Mouse (Mus musculus): ENCODE results near the gene Tmem177. TPM values are rescaled to one million over a fixed set of nuclear protein-coding genes. Genes with fewer than 3 reads are reported as not detected.

Gene Tmem177
- polyA plus RNA-seq, 1 experiment from 2014 or later = 6.0 TPM

- H3K36me3 ChIP-seq = 0 out of 2 replicates have a peak, but pooled peaks cover 7% of the 10 kb centered on the region
- ATAC-seq (ENCODE audit: insufficient read depth, low FRiP score, low read depth) = no peak
- 56% methylated on average over 2 of the region's 2 CpGs for WGBS
- no peak overlapping the region for H3K4me3 ChIP-seq (replicated peaks)
- H3K27ac ChIP-seq = no peak overlapping the region
- no peaks in the 10 kb centered on the region for H3K4me1 ChIP-seq
- no peaks in the 10 kb centered on the region for H3K27me3 ChIP-seq (replicated peaks)
- H3K9me3 ChIP-seq = no peaks in the 10 kb centered on the region
- H3K4me2 ChIP-seq = no peak overlapping the region
- no peak overlapping the region for H3K9ac ChIP-seq
Observed at GRCm38 (mm10) chr1:119907206-119907748, 5.7 kb downstream of the Tmem177 start.

- Histone ChIP-seq H3K36me3 (no peaks in the 10 kb centered on the region), H3K27ac (no peak overlapping the region), H3K9me3 (no peaks in the 10 kb centered on the region), H3K27me3 (replicated peaks) (no peaks in the 10 kb centered on the region), H3K4me1 (peaks cover 3% of the 10 kb centered on the region; the same call in 1 of the 2 replicates), H3K4me2 (no peak overlapping the region), H3K4me3 (replicated peaks) (no peak overlapping the region), H3K9ac (no peak overlapping the region)
- 66% methylated on average over 6 of the region's 6 CpGs for WGBS
- ATAC-seq (ENCODE audit: insufficient read depth, low FRiP score, low read depth) = no peak
Observed at GRCm38 (mm10) chr1:119903231-119903620, 9.8 kb downstream of the Tmem177 start.

GRCm38 (mm10) chr1:119902551-119903230 is 10.3 kb downstream of the Tmem177 start:
- Histone ChIP-seq H3K36me3 (no peaks in the 10 kb centered on the region), H3K27ac (no peak overlapping the region), H3K4me3 (replicated peaks) (no peak overlapping the region), H3K4me1 (peaks cover 3% of the 10 kb centered on the region; the same call in 1 of the 2 replicates), H3K9me3 (no peaks in the 10 kb centered on the region), H3K4me2 (no peak overlapping the region), H3K9ac (no peak overlapping the region), H3K27me3 (replicated peaks) (no peaks in the 10 kb centered on the region)
- no peak for ATAC-seq (ENCODE audit: insufficient read depth, low FRiP score, low read depth)
- WGBS = 63% methylated on average over 8 of the region's 8 CpGs

- no peak overlapping the region for H3K4me3 ChIP-seq (replicated peaks)
- ATAC-seq (ENCODE audit: insufficient read depth, low FRiP score, low read depth) = peak; percentile 61; the same call in 1 of the 2 replicates
- H3K9ac ChIP-seq = no peak overlapping the region
- no peaks in the 10 kb centered on the region for H3K27me3 ChIP-seq (replicated peaks)
- H3K9me3 ChIP-seq = no peaks in the 10 kb centered on the region
- 72% methylated on average over 11 of the region's 11 CpGs for WGBS
- H3K27ac ChIP-seq = no peak overlapping the region
- H3K4me1 ChIP-seq = peaks cover 3% of the 10 kb centered on the region; the same call in 1 of the 2 replicates
- no peak overlapping the region for H3K4me2 ChIP-seq
- H3K36me3 ChIP-seq = no peaks in the 10 kb centered on the region
Observed at GRCm38 (mm10) chr1:119899195-119900123, 13.5 kb downstream of the Tmem177 start.

- no peak overlapping the region for H3K27ac ChIP-seq
- H3K36me3 ChIP-seq = no peaks in the 10 kb centered on the region
- ATAC-seq (ENCODE audit: insufficient read depth, low FRiP score, low read depth) = no peak; the same call in 1 of the 2 replicates
- no peaks in the 10 kb centered on the region for H3K9me3 ChIP-seq
- peaks cover 3% of the 10 kb centered on the region; the same call in 1 of the 2 replicates for H3K4me1 ChIP-seq
- no peaks in the 10 kb centered on the region for H3K27me3 ChIP-seq (replicated peaks)
- no peak overlapping the region for H3K9ac ChIP-seq
- no peak overlapping the region for H3K4me2 ChIP-seq
- WGBS = 36% methylated on average over 6 of the region's 6 CpGs
- H3K4me3 ChIP-seq (replicated peaks) = no peak overlapping the region
Observed at GRCm38 (mm10) chr1:119894936-119895335, 18.1 kb downstream of the Tmem177 start.

- H3K36me3 ChIP-seq = no peaks in the 10 kb centered on the region
- no peak for ATAC-seq (ENCODE audit: insufficient read depth, low FRiP score, low read depth)
- WGBS = 76% methylated on average over 3 of the region's 3 CpGs
- H3K9ac ChIP-seq = no peak overlapping the region
- H3K27ac ChIP-seq = no peak overlapping the region
- H3K4me3 ChIP-seq (replicated peaks) = no peak overlapping the region
- no peak overlapping the region for H3K4me2 ChIP-seq
- H3K4me1 ChIP-seq = no peaks in the 10 kb centered on the region
- no peaks in the 10 kb centered on the region for H3K9me3 ChIP-seq
- H3K27me3 ChIP-seq (replicated peaks) = no peaks in the 10 kb centered on the region
Observed at GRCm38 (mm10) chr1:119893600-119893999, 19.4 kb downstream of the Tmem177 start.

- Histone ChIP-seq H3K36me3 (no peaks in the 10 kb centered on the region), H3K27ac (no peak overlapping the region), H3K4me1 (no peaks in the 10 kb centered on the region), H3K9ac (no peak overlapping the region), H3K4me2 (no peak overlapping the region), H3K27me3 (replicated peaks) (no peaks in the 10 kb centered on the region), H3K4me3 (replicated peaks) (no peak overlapping the region), H3K9me3 (no peaks in the 10 kb centered on the region)
- WGBS = 63% methylated on average over 6 of the region's 6 CpGs
- ATAC-seq (ENCODE audit: insufficient read depth, low FRiP score, low read depth) = no peak
Observed at GRCm38 (mm10) chr1:119892933-119893332, 20.1 kb downstream of the Tmem177 start.

GRCm38 (mm10) chr1:119891865-119892264 is 21.1 kb downstream of the Tmem177 start:
- no peak for ATAC-seq (ENCODE audit: insufficient read depth, low FRiP score, low read depth)

GRCm38 (mm10) chr1:119891149-119891548 is 21.9 kb downstream of the Tmem177 start:
- H3K9me3 ChIP-seq = no peaks in the 10 kb centered on the region
- WGBS = 81% methylated on average over 9 of the region's 9 CpGs
- H3K4me1 ChIP-seq = no peaks in the 10 kb centered on the region
- H3K36me3 ChIP-seq = no peaks in the 10 kb centered on the region
- H3K27ac ChIP-seq = no peak overlapping the region
- H3K27me3 ChIP-seq (replicated peaks) = no peaks in the 10 kb centered on the region
- H3K4me3 ChIP-seq (replicated peaks) = no peak overlapping the region
- H3K9ac ChIP-seq = no peak overlapping the region
- H3K4me2 ChIP-seq = no peak overlapping the region
- no peak for ATAC-seq (ENCODE audit: insufficient read depth, low FRiP score, low read depth)

More at GRCm38 (mm10) chr1:119891865-119892264, 21.1 kb downstream of the Tmem177 start:
- Histone ChIP-seq H3K27ac (no peak overlapping the region), H3K4me1 (no peaks in the 10 kb centered on the region), H3K4me2 (no peak overlapping the region), H3K4me3 (replicated peaks) (no peak overlapping the region), H3K27me3 (replicated peaks) (no peaks in the 10 kb centered on the region), H3K36me3 (no peaks in the 10 kb centered on the region), H3K9ac (no peak overlapping the region), H3K9me3 (no peaks in the 10 kb centered on the region)
- WGBS = 60% methylated on average over 4 of the region's 4 CpGs

- Histone ChIP-seq H3K9ac (no peak overlapping the region), H3K4me2 (no peak overlapping the region), H3K27ac (no peak overlapping the region), H3K4me3 (replicated peaks) (no peak overlapping the region), H3K36me3 (no peaks in the 10 kb centered on the region), H3K9me3 (no peaks in the 10 kb centered on the region), H3K4me1 (no peaks in the 10 kb centered on the region), H3K27me3 (replicated peaks) (no peaks in the 10 kb centered on the region)
- 72% methylated on average over 16 of the region's 16 CpGs for WGBS
- ATAC-seq (ENCODE audit: insufficient read depth, low FRiP score, low read depth) = no peak
Observed at GRCm38 (mm10) chr1:119889347-119889746, 23.7 kb downstream of the Tmem177 start.

- Histone ChIP-seq H3K36me3 (no peaks in the 10 kb centered on the region), H3K4me1 (no peaks in the 10 kb centered on the region), H3K9me3 (no peaks in the 10 kb centered on the region), H3K4me3 (replicated peaks) (no peak overlapping the region), H3K27ac (no peak overlapping the region), H3K4me2 (no peak overlapping the region), H3K9ac (no peak overlapping the region), H3K27me3 (replicated peaks) (no peaks in the 10 kb centered on the region)
- 45% methylated on average over 7 of the region's 7 CpGs for WGBS
- no peak for ATAC-seq (ENCODE audit: insufficient read depth, low FRiP score, low read depth)
Observed at GRCm38 (mm10) chr1:119886320-119886719, 26.7 kb downstream of the Tmem177 start.

- H3K9ac ChIP-seq = no peak overlapping the region
- no peaks in the 10 kb centered on the region for H3K4me1 ChIP-seq
- WGBS = 85% methylated on average over 3 of the region's 3 CpGs
- H3K27ac ChIP-seq = no peak overlapping the region
- no peak overlapping the region for H3K4me2 ChIP-seq
- no peaks in the 10 kb centered on the region for H3K27me3 ChIP-seq (replicated peaks)
- H3K36me3 ChIP-seq = no peaks in the 10 kb centered on the region
- no peak for ATAC-seq (ENCODE audit: insufficient read depth, low FRiP score, low read depth)
- H3K9me3 ChIP-seq = no peaks in the 10 kb centered on the region
- H3K4me3 ChIP-seq (replicated peaks) = no peak overlapping the region
Observed at GRCm38 (mm10) chr1:119884272-119884671, 28.7 kb downstream of the Tmem177 start.
